Mouse (Mus musculus): Measurements from ENCODE around the gene Shq1. TPM values are rescaled to one million over a fixed set of nuclear protein-coding genes. Genes with fewer than 3 reads are reported as not detected.

Gene Shq1
- polyA plus RNA-seq, 1 experiment from 2014 or later: 8.5 TPM

- Histone ChIP-seq H3K4me1 (ENCODE audit: control insufficient read depth in 2 of 2, insufficient read depth in 2 of 2, low read length in 2 of 2) (peaks cover 7 to 10% of the 10 kb centered on the region in 2 experiments; a peak in 2 of 4 replicates), H3K9ac (ENCODE audit: low read length) (no peak overlapping the region), H3K9me3 (ENCODE audit: control insufficient read depth, low read length) (no peaks in the 10 kb centered on the region), H3K27me3 (ENCODE audit: control insufficient read depth, insufficient read depth, low read length) (no peaks in the 10 kb centered on the region), H3K4me2 (ENCODE audit: low read length) (no peak overlapping the region), H3K27ac (replicated peaks in 1 of 2; ENCODE audit: control insufficient read depth in 1 of 2, insufficient read depth in 1 of 2, low read depth in 2 of 2, low read length in 2 of 2) (no peak overlapping the region), H3K4me3 (ENCODE audit: control insufficient read depth in 1 of 2, insufficient read depth in 1 of 2, low read depth in 1 of 2, low read length in 2 of 2) (no peak overlapping the region), H3K36me3 (ENCODE audit: control insufficient read depth, insufficient read depth, low read length) (no peaks in the 10 kb centered on the region)
- 88% methylated on average over 2 of the region's 2 CpGs for WGBS
- ATAC-seq (ENCODE audit: insufficient number of reproducible peaks, insufficient read depth, low FRiP score, low read depth): no peak
Measured at GRCm38 (mm10) chr6:100581951-100582350, 89.0 kb downstream of the Shq1 start.

- Histone ChIP-seq H3K36me3 (ENCODE audit: control insufficient read depth, insufficient read depth, low read length) (no peaks in the 10 kb centered on the region), H3K9ac (ENCODE audit: low read length) (no peak overlapping the region)
- ATAC-seq (ENCODE audit: insufficient number of reproducible peaks, insufficient read depth, low FRiP score, low read depth): no peak
Measured at GRCm38 (mm10) chr6:100581056-100581455, 89.9 kb downstream of the Shq1 start.

GRCm38 (mm10) chr6:100577590-100577989, 93.4 kb downstream of the Shq1 start:
- peaks cover 5% of the 10 kb centered on the region in 2 experiments; a peak in 2 of 4 replicates for H3K4me1 ChIP-seq (ENCODE audit: control insufficient read depth in 2 of 2, insufficient read depth in 2 of 2, low read length in 2 of 2)
- WGBS: 38% methylated on average over 6 of the region's 6 CpGs
- peaks cover 5% of the 10 kb centered on the region; the same call in 1 of the 2 replicates for H3K36me3 ChIP-seq (ENCODE audit: control insufficient read depth, insufficient read depth, low read length)
- H3K4me3 ChIP-seq (ENCODE audit: control insufficient read depth in 1 of 2, insufficient read depth in 1 of 2, low read depth in 1 of 2, low read length in 2 of 2): no peak overlapping the region
- no peak overlapping the region for H3K4me2 ChIP-seq (ENCODE audit: low read length)
- no peaks in the 10 kb centered on the region for H3K9me3 ChIP-seq (ENCODE audit: control insufficient read depth, low read length)
- H3K9ac ChIP-seq (ENCODE audit: low read length): 0 out of 2 replicates have a peak overlapping the region, but pooled peaks have one; percentile 17
- peak; percentile 54; the same call in 1 of the 2 replicates for ATAC-seq (ENCODE audit: insufficient number of reproducible peaks, insufficient read depth, low FRiP score, low read depth)
- no peaks in the 10 kb centered on the region for H3K27me3 ChIP-seq (ENCODE audit: control insufficient read depth, insufficient read depth, low read length)
- H3K27ac ChIP-seq (replicated peaks in 1 of 2; ENCODE audit: control insufficient read depth in 1 of 2, insufficient read depth in 1 of 2, low read depth in 2 of 2, low read length in 2 of 2): no peak overlapping the region

More at GRCm38 (mm10) chr6:100581056-100581455, 89.9 kb downstream of the Shq1 start:
- Histone ChIP-seq H3K27ac (replicated peaks in 1 of 2; ENCODE audit: control insufficient read depth in 1 of 2, insufficient read depth in 1 of 2, low read depth in 2 of 2, low read length in 2 of 2) (no peak overlapping the region), H3K9me3 (ENCODE audit: control insufficient read depth, low read length) (no peaks in the 10 kb centered on the region), H3K4me2 (ENCODE audit: low read length) (no peak overlapping the region), H3K27me3 (ENCODE audit: control insufficient read depth, insufficient read depth, low read length) (no peaks in the 10 kb centered on the region), H3K4me1 (ENCODE audit: control insufficient read depth in 2 of 2, insufficient read depth in 2 of 2, low read length in 2 of 2) (peaks cover 5 to 8% of the 10 kb centered on the region in 2 experiments; a peak in 2 of 4 replicates), H3K4me3 (ENCODE audit: control insufficient read depth in 1 of 2, insufficient read depth in 1 of 2, low read depth in 1 of 2, low read length in 2 of 2) (no peak overlapping the region)

GRCm38 (mm10) chr6:100576171-100576570, 94.8 kb downstream of the Shq1 start:
- Histone ChIP-seq H3K36me3 (ENCODE audit: control insufficient read depth, insufficient read depth, low read length) (peaks cover 5% of the 10 kb centered on the region; the same call in 1 of the 2 replicates), H3K4me2 (ENCODE audit: low read length) (no peak overlapping the region), H3K27me3 (ENCODE audit: control insufficient read depth, insufficient read depth, low read length) (no peaks in the 10 kb centered on the region), H3K4me1 (ENCODE audit: control insufficient read depth in 2 of 2, insufficient read depth in 2 of 2, low read length in 2 of 2) (peaks cover 5% of the 10 kb centered on the region in 2 experiments; a peak in 2 of 4 replicates), H3K27ac (replicated peaks in 1 of 2; ENCODE audit: control insufficient read depth in 1 of 2, insufficient read depth in 1 of 2, low read depth in 2 of 2, low read length in 2 of 2) (no peak overlapping the region), H3K9ac (ENCODE audit: low read length) (no peak overlapping the region), H3K9me3 (ENCODE audit: control insufficient read depth, low read length) (no peaks in the 10 kb centered on the region), H3K4me3 (ENCODE audit: control insufficient read depth in 1 of 2, insufficient read depth in 1 of 2, low read depth in 1 of 2, low read length in 2 of 2) (no peak overlapping the region)
- no peak for ATAC-seq (ENCODE audit: insufficient number of reproducible peaks, insufficient read depth, low FRiP score, low read depth)
- WGBS: 69% methylated on average over 6 of the region's 6 CpGs

- WGBS: 60% methylated on average over 6 of the region's 6 CpGs
- H3K4me3 ChIP-seq (ENCODE audit: control insufficient read depth in 1 of 2, insufficient read depth in 1 of 2, low read depth in 1 of 2, low read length in 2 of 2): no peak overlapping the region
- H3K9ac ChIP-seq (ENCODE audit: low read length): no peak overlapping the region
- no peak overlapping the region for H3K4me2 ChIP-seq (ENCODE audit: low read length)
- no peaks in the 10 kb centered on the region for H3K36me3 ChIP-seq (ENCODE audit: control insufficient read depth, insufficient read depth, low read length)
- H3K27ac ChIP-seq (replicated peaks in 1 of 2; ENCODE audit: control insufficient read depth in 1 of 2, insufficient read depth in 1 of 2, low read depth in 2 of 2, low read length in 2 of 2): no peak overlapping the region
- no peak for ATAC-seq (ENCODE audit: insufficient number of reproducible peaks, insufficient read depth, low FRiP score, low read depth)
- peaks cover 38% of the 10 kb centered on the region for H3K27me3 ChIP-seq (ENCODE audit: control insufficient read depth, insufficient read depth, low read length)
- H3K4me1 ChIP-seq (ENCODE audit: control insufficient read depth in 2 of 2, insufficient read depth in 2 of 2, low read length in 2 of 2): peaks cover 0 to 10% of the 10 kb centered on the region in 2 experiments
- no peaks in the 10 kb centered on the region for H3K9me3 ChIP-seq (ENCODE audit: control insufficient read depth, low read length)
Measured at GRCm38 (mm10) chr6:100566774-100567173, 104.2 kb downstream of the Shq1 start.

- Histone ChIP-seq H3K36me3 (ENCODE audit: control insufficient read depth, insufficient read depth, low read length) (no peaks in the 10 kb centered on the region), H3K4me1 (ENCODE audit: control insufficient read depth in 2 of 2, insufficient read depth in 2 of 2, low read length in 2 of 2) (peaks cover 0 to 10% of the 10 kb centered on the region in 2 experiments), H3K4me3 (ENCODE audit: control insufficient read depth in 1 of 2, insufficient read depth in 1 of 2, low read depth in 1 of 2, low read length in 2 of 2) (no peak overlapping the region), H3K27me3 (ENCODE audit: control insufficient read depth, insufficient read depth, low read length) (peaks cover 48% of the 10 kb centered on the region), H3K4me2 (ENCODE audit: low read length) (no peak overlapping the region), H3K27ac (replicated peaks in 1 of 2; ENCODE audit: control insufficient read depth in 1 of 2, insufficient read depth in 1 of 2, low read depth in 2 of 2, low read length in 2 of 2) (no peak overlapping the region), H3K9ac (ENCODE audit: low read length) (no peak overlapping the region), H3K9me3 (ENCODE audit: control insufficient read depth, low read length) (no peaks in the 10 kb centered on the region)
- 47% methylated on average over 4 of the region's 4 CpGs for WGBS
- ATAC-seq (ENCODE audit: insufficient number of reproducible peaks, insufficient read depth, low FRiP score, low read depth): no peak
Measured at GRCm38 (mm10) chr6:100564516-100564915, 106.4 kb downstream of the Shq1 start.

- Histone ChIP-seq H3K4me1 (ENCODE audit: control insufficient read depth in 2 of 2, insufficient read depth in 2 of 2, low read length in 2 of 2) (peaks cover 0 to 10% of the 10 kb centered on the region in 2 experiments), H3K9me3 (ENCODE audit: control insufficient read depth, low read length) (no peaks in the 10 kb centered on the region), H3K9ac (ENCODE audit: low read length) (peak overlapping the region; percentile 66), H3K36me3 (ENCODE audit: control insufficient read depth, insufficient read depth, low read length) (no peaks in the 10 kb centered on the region), H3K27me3 (ENCODE audit: control insufficient read depth, insufficient read depth, low read length) (peaks cover 52% of the 10 kb centered on the region), H3K4me2 (ENCODE audit: low read length) (peak overlapping the region; percentile 86), H3K27ac (replicated peaks in 1 of 2; ENCODE audit: control insufficient read depth in 1 of 2, insufficient read depth in 1 of 2, low read depth in 2 of 2, low read length in 2 of 2) (no peak overlapping the region), H3K4me3 (ENCODE audit: control insufficient read depth in 1 of 2, insufficient read depth in 1 of 2, low read depth in 1 of 2, low read length in 2 of 2) (peak overlapping the region; percentile 41 to 53)
- ATAC-seq (ENCODE audit: insufficient number of reproducible peaks, insufficient read depth, low FRiP score, low read depth): peak; percentile 83
- 6% methylated on average over 38 of the region's 38 CpGs for WGBS
Measured at GRCm38 (mm10) chr6:100563552-100564341, 107.2 kb downstream of the Shq1 start.
